Mouse (Mus musculus): ENCODE measurements around the gene Tchhl1.

DNA sequence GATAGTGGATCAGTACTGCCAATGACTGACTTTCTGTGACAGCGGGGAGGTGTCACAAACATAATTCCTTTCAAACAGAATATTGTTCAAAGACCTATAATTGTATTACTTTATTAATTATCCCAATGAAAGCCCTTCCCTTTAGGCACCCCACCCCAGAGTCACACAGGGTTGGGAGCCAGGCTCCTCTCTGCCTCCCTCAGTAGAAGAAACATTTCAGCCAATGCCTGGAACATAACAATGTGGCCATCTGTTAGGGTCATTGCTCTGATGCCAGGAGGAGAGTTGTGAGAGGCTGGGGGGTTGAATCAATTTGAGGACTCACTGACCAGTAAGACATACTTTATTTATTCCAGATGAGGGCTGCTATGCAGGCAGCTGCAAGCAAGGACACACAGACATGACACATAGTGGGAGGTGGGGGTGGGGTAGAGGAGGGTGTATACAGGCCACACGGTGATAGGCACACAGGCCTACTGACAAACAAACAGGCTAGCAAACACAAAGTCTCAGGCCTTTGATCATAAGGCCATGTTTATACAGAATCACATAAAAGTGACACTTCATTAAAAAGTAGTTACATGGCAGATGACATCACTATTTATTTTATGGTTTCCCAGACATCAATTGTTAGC lies 13.5 kb downstream of the Tchhl1 start:
- TF ChIP-seq CTCF (IDR thresholded peaks at IDR 0.05; ENCODE audit: low read depth) (no peak), EP300 (IDR thresholded peaks at IDR 0.05; ENCODE audit: low read depth) (no peak)

Measured in heart, postnatal 0 days (tissue).